Mouse (Mus musculus) intestine, postnatal 0 days (tissue): ENCODE results near the gene Col12a1. TPM values are rescaled to one million over a fixed set of nuclear protein-coding genes. Genes with fewer than 3 reads are reported as not detected.

Source experiments
- ATAC-seq: fragments of 200-750 bp; cut with Nextera tagmentation; 2 replicates; pipeline ENCODE4 v1.8.0; 2017; ENCODE audit warnings: mild to moderate bottlenecking, moderate TSS enrichment, moderate library complexity
- H3K27ac ChIP-seq: fragments of 300-500 bp; sonication (generic); 2 replicates; pipeline ENCODE4 v1.5.1; 2014; ENCODE audit warnings: mild to moderate bottlenecking, low read depth, low read length, moderate library complexity
- H3K27me3 ChIP-seq: fragments of 300-500 bp; sonication (generic); replicated peaks from 2 replicates; pipeline ENCODE4 v1.6.1; 2014; ENCODE audit warnings: low read length, mixed read lengths; ENCODE audit not compliant: control insufficient read depth, insufficient read depth
- H3K36me3 ChIP-seq: fragments of 300-500 bp; sonication (generic); 2 replicates; pipeline ENCODE4 v1.6.1; 2014; ENCODE audit warnings: mild to moderate bottlenecking, moderate library complexity; ENCODE audit not compliant: control insufficient read depth, insufficient read depth
- H3K4me1 ChIP-seq: fragments of 300-500 bp; sonication (generic); replicated peaks from 2 replicates; pipeline ENCODE4 v1.6.1; 2014; ENCODE audit warnings: antibody characterized with exemption, low read length, mixed read lengths; ENCODE audit not compliant: control insufficient read depth, insufficient read depth
- H3K4me2 ChIP-seq: fragments of 300-500 bp; sonication (generic); replicated peaks from 2 replicates; pipeline ENCODE4 v1.6.1; 2014; ENCODE audit warnings: low read depth, mild to moderate bottlenecking, moderate library complexity
- H3K4me3 ChIP-seq: fragments of 300-500 bp; sonication (generic); 2 replicates; pipeline ENCODE4 v1.5.1; 2014; ENCODE audit warnings: low read depth, low read length
- H3K9ac ChIP-seq: fragments of 300-500 bp; sonication (generic); 2 replicates; pipeline ENCODE4 v1.6.1; 2014; ENCODE audit warnings: mild to moderate bottlenecking, low read depth, low read length
- H3K9me3 ChIP-seq: fragments of 300-500 bp; sonication (generic); 2 replicates; pipeline ENCODE4 v1.6.1; 2016; ENCODE audit warnings: mixed run types; ENCODE audit not compliant: control insufficient read depth
- CTCF ChIP-seq: sonication (generic); IDR thresholded peaks from 2 replicates; pipeline ENCODE4 v1.5.1; 2016; ENCODE audit warnings: low read depth, mild to moderate bottlenecking, control low read depth, antibody characterized with exemption, moderate library complexity
- WGBS: fragments of 180-500 bp; shearing (Covaris S2); extraction: QIAGEN DNeasy Blood & Tissue Kit; methylation state at CpG from one replicate; pipeline ENCODE4 v1.1.7; 2014; 5-methylcytosine and 5-hydroxymethylcytosine counted together
- polyA plus RNA-seq: library from polyadenylated mRNA; unstranded; fragments of >200 nt; fragmentation: Nextera tagmentation; extraction: Ambion mirVana; gene quantifications from 2 replicates; pipeline ENCODE4 v1.2.1, GENCODE M21; 2015

Gene Col12a1
- polyA plus RNA-seq, 1 experiment from 2014 or later = 17.0 TPM

- no peak overlapping the region for H3K4me2 ChIP-seq
- no peak overlapping the region for H3K9ac ChIP-seq
- ATAC-seq = no peak
- no peak for TF ChIP-seq CTCF
- H3K27me3 ChIP-seq = no peaks in the 10 kb centered on the region
- no peak overlapping the region for H3K27ac ChIP-seq
- no peak overlapping the region for H3K4me3 ChIP-seq
- WGBS = 87% methylated on average over 16 of the region's 16 CpGs
- H3K4me1 ChIP-seq = no peaks in the 10 kb centered on the region
- no peaks in the 10 kb centered on the region for H3K36me3 ChIP-seq
- H3K9me3 ChIP-seq = no peaks in the 10 kb centered on the region
Measured at GRCm38 (mm10) chr9:79653327-79654150, 65.1 kb downstream of the Col12a1 start.

GRCm38 (mm10) chr9:79648587-79648986 lies 70.0 kb downstream of the Col12a1 start:
- Histone ChIP-seq H3K4me2 (no peak overlapping the region), H3K9ac (no peak overlapping the region), H3K36me3 (no peaks in the 10 kb centered on the region), H3K27ac (no peak overlapping the region), H3K4me3 (no peak overlapping the region), H3K9me3 (no peaks in the 10 kb centered on the region), H3K4me1 (no peaks in the 10 kb centered on the region), H3K27me3 (no peaks in the 10 kb centered on the region)
- WGBS = 83% methylated on average over 9 of the region's 9 CpGs
- no peak for ATAC-seq
- no peak for TF ChIP-seq CTCF

GRCm38 (mm10) chr9:79645757-79646156 lies 72.9 kb downstream of the Col12a1 start:
- no peak for ATAC-seq

GRCm38 (mm10) chr9:79639430-79640090 lies 79.1 kb downstream of the Col12a1 start:
- no peak overlapping the region for H3K4me3 ChIP-seq

More at GRCm38 (mm10) chr9:79645757-79646156, 72.9 kb downstream of the Col12a1 start:
- Histone ChIP-seq H3K36me3 (no peaks in the 10 kb centered on the region), H3K4me3 (no peak overlapping the region), H3K4me2 (no peak overlapping the region), H3K9me3 (no peaks in the 10 kb centered on the region), H3K27ac (no peak overlapping the region), H3K4me1 (no peaks in the 10 kb centered on the region), H3K9ac (no peak overlapping the region), H3K27me3 (no peaks in the 10 kb centered on the region)
- TF ChIP-seq CTCF = no peak
- WGBS = 62% methylated on average over 3 of the region's 3 CpGs

GRCm38 (mm10) chr9:79637879-79638278 lies 80.8 kb downstream of the Col12a1 start:
- no peak overlapping the region for H3K9ac ChIP-seq

More at GRCm38 (mm10) chr9:79639430-79640090, 79.1 kb downstream of the Col12a1 start:
- 52% methylated on average over 11 of the region's 11 CpGs for WGBS
- H3K9ac ChIP-seq = no peak overlapping the region
- ATAC-seq = no peak
- no peaks in the 10 kb centered on the region for H3K36me3 ChIP-seq
- no peak overlapping the region for H3K27ac ChIP-seq
- TF ChIP-seq CTCF = peak; percentile 28; the same call in 1 of the 2 replicates
- H3K9me3 ChIP-seq = no peaks in the 10 kb centered on the region
- H3K4me1 ChIP-seq = no peaks in the 10 kb centered on the region
- no peaks in the 10 kb centered on the region for H3K27me3 ChIP-seq
- H3K4me2 ChIP-seq = no peak overlapping the region

GRCm38 (mm10) chr9:79634076-79634475 lies 84.6 kb downstream of the Col12a1 start:
- WGBS = 97% methylated on average over 1 of the region's 1 CpGs
- H3K36me3 ChIP-seq = peaks cover 6% of the 10 kb centered on the region
- no peaks in the 10 kb centered on the region for H3K27me3 ChIP-seq
- H3K4me1 ChIP-seq = no peaks in the 10 kb centered on the region
- ATAC-seq = no peak
- TF ChIP-seq CTCF = no peak
- no peak overlapping the region for H3K4me2 ChIP-seq
- H3K27ac ChIP-seq = no peak overlapping the region
- no peak overlapping the region for H3K4me3 ChIP-seq
- no peaks in the 10 kb centered on the region for H3K9me3 ChIP-seq
- no peak overlapping the region for H3K9ac ChIP-seq

More at GRCm38 (mm10) chr9:79637879-79638278, 80.8 kb downstream of the Col12a1 start:
- Histone ChIP-seq H3K36me3 (peaks cover 3% of the 10 kb centered on the region; the same call in 1 of the 2 replicates), H3K9me3 (no peaks in the 10 kb centered on the region), H3K27ac (no peak overlapping the region), H3K27me3 (no peaks in the 10 kb centered on the region), H3K4me3 (no peak overlapping the region), H3K4me2 (no peak overlapping the region), H3K4me1 (no peaks in the 10 kb centered on the region)
- TF ChIP-seq CTCF = no peak
- WGBS = 23% methylated on average over 4 of the region's 4 CpGs
- no peak for ATAC-seq
